Mouse (Mus musculus) brain, embryonic 14.5 days (tissue): ENCODE data around the gene Tiam2. TPM values are rescaled to one million over a fixed set of nuclear protein-coding genes. Genes with fewer than 3 reads are reported as not detected.
A peak's percentile ranks its signal among the peaks of the same experiment; 100 is the strongest.

Source experiments
- DNase-seq: peaks from one replicate; pipeline ENCODE4 v3.0.0-alpha.2; 2011; ENCODE audit warnings: low read depth
- CTCF ChIP-seq: fragments of 200-500 bp; IDR thresholded peaks from 2 replicates; pipeline ENCODE4 v1.5.1; 2012; ENCODE audit warnings: inconsistent platforms, mild to moderate bottlenecking, moderate library complexity, borderline replicate concordance; ENCODE audit not compliant: insufficient read depth, insufficient read length; ENCODE audit errors: extremely low read depth
- POLR2A ChIP-seq: fragments of 200-500 bp; IDR thresholded peaks from 2 replicates; pipeline ENCODE4 v1.6.1; 2012; ENCODE audit warnings: mild to moderate bottlenecking, inconsistent platforms, borderline replicate concordance; ENCODE audit not compliant: poor library complexity, insufficient read depth, insufficient read length, severe bottlenecking; ENCODE audit errors: extremely low read depth
- polyA plus RNA-seq: library from polyadenylated mRNA; depleted of rRNA; stranded (reverse); fragments of >200 nt; gene quantifications from 2 replicates; pipeline ENCODE4 v1.2.3, GENCODE M21; 2012

The Tiam2 gene
- polyA plus RNA-seq, 1 experiment: 17.5 TPM

DNA sequence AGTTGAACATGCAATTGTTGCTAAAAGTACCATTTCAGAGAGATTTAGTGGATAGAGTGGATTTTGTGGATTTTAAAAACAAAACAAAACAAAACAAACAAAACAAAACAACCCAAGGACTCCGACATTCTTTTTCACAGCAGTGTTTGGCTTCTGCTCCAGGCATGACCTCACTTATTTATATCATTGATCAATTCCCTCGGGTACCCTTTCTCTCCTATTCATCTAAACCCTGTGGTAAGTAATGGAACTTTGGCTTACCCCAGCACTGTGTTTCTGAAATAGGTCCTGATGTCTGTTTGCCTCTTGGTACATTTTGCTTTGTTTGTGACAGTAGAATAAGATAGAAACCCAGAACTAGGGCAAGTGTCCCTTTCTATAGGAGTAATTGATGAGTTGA, 52.2 kb downstream of the Tiam2 start:
- TF ChIP-seq CTCF: no peak
- DNase-seq: no peak

DNA sequence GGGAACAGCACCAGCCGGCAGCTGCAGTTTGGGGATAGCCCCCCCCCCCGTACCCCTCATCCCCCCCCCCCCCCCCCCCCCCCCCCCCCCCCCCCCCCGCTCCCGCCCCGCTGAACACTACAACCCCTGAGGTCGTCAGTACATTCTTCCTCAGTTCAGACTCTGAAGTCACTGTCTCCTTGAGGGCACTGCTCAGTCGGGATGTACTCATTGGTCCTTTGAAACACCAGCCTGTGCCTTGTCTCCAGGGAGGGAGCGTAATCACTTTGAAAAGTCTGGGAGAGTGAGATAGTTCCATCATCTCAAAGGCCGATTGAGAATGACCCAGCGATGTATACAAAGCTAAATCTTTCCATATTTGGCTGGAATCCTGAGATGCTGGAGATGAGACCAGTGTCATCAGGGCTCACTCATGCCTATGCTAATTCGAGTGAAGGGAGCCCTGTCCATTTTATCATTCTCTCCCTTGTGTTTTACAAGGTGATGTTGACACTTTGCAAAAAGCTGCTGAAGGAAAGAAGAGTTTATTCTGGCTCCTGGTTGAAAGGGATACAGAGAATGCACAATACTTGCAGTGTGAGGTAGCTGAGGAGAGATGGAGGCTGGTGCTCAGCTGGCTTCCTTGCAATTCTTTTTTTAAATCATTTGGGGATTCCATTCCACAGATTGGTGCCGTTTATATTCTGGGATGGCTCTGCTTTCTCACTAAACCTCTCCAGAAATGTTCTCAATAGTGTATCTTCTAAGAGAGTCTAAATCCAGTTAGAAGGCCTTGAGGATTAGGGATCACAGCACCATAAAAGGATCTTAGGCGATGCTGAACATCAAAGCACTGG, 53.6 kb downstream of the Tiam2 start:
- TF ChIP-seq POLR2A (no peak), CTCF (no peak)
- DNase-seq: peak; percentile 25

DNA sequence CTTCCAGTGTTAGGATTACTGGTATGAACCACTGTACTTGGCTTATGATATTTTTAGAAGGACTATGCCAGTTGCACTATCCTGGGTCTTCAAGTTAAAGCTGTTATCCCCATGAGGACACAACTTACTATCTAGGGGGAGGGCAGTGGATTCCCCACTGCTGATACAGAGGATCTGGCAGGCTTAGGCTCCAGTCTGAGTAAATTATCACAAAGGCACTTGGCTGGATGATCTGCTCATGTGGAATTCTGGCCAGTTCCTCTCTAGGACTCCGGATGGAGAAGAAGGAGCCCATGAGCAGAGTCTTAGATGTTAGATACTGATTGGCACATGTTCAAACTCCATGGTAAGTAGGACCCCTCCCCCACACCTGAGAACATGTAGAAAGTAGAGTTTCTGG, 59.0 kb downstream of the Tiam2 start:
- TF ChIP-seq CTCF: no peak
- no peak for TF ChIP-seq POLR2A
- no peak for DNase-seq

DNA sequence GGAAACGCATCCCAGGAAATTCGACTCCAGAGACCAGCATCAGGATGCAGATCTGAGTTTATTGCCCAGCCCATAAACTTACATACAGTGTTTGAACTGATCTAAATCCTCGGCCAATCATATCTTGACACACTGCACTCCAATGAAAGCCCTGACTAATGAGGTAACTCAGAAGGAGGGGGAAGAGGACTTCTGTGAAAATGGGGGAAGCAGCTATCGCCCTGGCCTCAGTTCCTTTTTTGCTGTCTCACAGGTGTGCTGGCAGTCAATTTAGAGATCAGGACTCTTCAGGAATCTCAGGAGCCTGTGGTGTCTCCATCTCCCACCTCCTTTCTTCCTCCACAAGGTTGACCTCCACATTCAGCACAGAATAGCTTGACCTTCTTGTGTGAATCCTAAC, 61.4 kb downstream of the Tiam2 start:
- DNase-seq: no peak
- TF ChIP-seq CTCF: no peak
- TF ChIP-seq POLR2A: no peak

GRCm38 (mm10) chr17:3389741-3390140, 63.4 kb downstream of the Tiam2 start:
- no peak for DNase-seq
- TF ChIP-seq CTCF: no peak
- TF ChIP-seq POLR2A: no peak

DNA sequence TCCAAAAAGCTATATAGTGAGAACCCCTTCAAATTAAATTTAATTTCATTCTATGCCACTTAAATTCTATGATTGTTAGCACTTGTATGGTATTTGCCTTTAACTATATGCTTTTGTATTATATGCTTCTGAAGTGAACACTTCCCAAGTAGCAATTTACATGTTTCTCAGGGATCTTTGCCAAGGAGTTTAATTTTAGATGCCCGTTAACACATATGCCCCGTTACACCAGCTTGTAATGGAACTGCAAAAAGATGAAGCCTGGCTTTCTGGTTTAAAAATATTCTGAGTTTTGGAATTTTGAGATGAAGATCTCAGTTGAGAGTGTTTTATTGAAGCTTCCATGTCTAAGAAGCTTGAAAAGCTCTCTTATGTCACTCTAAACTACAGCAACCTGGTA, 67.6 kb downstream of the Tiam2 start:
- TF ChIP-seq POLR2A (no peak), CTCF (no peak)
- peak; percentile 39 for DNase-seq

DNA sequence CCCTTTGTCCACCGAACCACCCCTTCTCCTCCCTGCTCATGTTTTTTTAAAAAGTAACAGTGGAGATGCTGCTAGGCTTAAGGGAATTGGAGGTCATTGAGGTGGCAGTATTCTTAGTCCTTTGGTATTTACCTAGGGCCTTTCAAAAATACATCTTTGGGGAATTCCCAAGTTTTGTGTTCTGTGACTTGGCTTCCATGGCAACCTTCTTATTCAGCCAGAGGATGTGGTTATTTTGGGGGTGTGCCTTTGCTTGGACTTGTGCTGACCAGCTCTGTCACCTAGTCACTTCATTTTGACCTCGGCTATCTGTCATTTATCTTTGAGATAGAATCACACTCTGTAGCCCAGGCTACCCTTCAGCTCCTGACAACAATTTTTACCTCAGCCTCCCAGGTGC, 68.6 kb downstream of the Tiam2 start:
- no peak for DNase-seq
- TF ChIP-seq POLR2A (no peak), CTCF (no peak)

GRCm38 (mm10) chr17:3396881-3397281, 70.5 kb downstream of the Tiam2 start:
- DNase-seq: no peak
- no peak for TF ChIP-seq CTCF
- TF ChIP-seq POLR2A: no peak

- no peak for DNase-seq
Measured at GRCm38 (mm10) chr17:3397836-3398235, 71.5 kb downstream of the Tiam2 start.

DNA sequence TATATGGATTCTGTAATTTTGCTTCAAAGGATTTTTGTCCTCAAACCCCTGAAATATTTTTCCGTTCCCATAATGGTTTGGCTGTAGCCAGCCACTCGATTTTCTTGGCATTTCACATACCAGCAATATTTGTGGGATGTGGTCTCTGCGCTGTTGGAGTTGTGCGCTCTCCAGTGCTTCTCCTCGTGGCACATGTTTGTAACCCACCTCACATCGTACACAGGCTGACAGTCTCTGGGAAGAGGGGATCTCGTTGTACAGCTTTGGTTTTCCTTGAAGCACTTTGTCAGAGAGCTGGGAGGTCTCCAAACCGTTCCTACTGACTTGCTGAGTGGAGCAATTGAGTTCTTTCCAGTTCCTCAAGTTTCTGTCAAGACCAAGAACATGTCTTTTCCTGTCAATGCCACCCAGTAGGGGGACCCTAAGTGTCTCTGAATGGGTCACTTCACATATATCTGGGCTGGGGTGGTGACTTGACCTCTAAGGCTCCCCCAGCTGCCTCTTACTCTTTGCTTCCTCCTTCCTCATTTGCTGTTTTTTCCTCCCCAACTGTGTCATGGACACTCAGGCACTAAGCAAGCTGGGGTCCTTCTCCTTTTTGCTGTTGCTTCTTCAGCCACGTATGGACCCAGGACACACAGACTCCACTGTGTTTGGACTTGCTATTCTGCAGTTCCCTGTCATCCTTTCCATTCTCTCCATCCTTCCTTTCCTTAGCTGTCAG, 79.1 kb downstream of the Tiam2 start:
- no peak for TF ChIP-seq CTCF
- TF ChIP-seq POLR2A: no peak
- no peak for DNase-seq

More at GRCm38 (mm10) chr17:3397836-3398235, 71.5 kb downstream of the Tiam2 start:
- TF ChIP-seq POLR2A: no peak
- TF ChIP-seq CTCF: no peak

DNA sequence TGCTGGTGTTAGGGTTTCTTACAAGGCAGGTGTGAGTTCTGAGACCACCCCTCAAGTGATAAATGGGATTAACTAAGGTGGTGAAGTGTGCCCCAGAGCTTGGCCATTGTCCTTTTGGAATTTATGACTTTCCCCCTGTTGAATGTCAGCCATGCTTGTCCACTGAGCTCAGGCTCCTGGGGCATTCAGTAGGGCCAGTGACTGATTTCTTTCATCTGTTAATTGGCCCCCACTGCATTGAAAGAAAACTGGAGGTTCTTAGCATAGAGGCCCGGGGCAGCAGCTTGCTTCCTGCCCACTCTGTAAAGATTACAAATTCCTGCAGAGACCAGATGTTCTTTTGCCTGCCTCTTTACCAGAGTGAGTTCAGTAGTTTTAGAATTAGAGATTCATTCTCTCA, 80.7 kb downstream of the Tiam2 start:
- peak; percentile 20 for DNase-seq
- TF ChIP-seq CTCF (no peak), POLR2A (no peak)

GRCm38 (mm10) chr17:3410307-3410706, 83.9 kb downstream of the Tiam2 start:
- DNase-seq: no peak
- no peak for TF ChIP-seq CTCF
- TF ChIP-seq POLR2A: no peak

DNA sequence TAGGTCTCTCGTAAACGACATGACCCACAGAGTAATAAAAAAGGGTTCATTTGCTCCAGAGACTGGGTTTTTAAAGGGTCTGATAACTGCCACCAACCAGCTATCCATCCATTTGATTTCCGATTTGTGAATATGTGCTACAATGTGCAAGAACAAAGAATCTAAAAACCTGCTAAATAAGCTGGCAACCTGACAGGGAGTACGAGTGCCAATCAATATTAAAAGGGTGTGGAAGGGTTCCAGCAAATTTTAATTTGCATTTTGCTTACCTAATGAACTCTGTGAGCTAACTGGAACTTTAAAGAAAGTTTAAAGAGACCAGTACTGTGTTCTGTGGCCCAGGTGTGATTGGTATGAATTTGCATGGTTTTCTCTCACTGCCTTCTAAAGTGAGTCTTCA, 86.4 kb downstream of the Tiam2 start:
- TF ChIP-seq CTCF (no peak), POLR2A (no peak)
- peak; percentile 66 for DNase-seq
